Mouse (Mus musculus) forebrain, embryonic 13.5 days (tissue): ENCODE measurements around the gene Atf7ip2. TPM values are rescaled to one million over a fixed set of nuclear protein-coding genes. Genes with fewer than 3 reads are reported as not detected.
A peak's percentile ranks its signal among the peaks of the same experiment; 100 is the strongest.
"Not testable (repeated sequence)": the region's sequence is repeated elsewhere in the genome, so short reads cannot be mapped to it uniquely, and the experiment has no call there.

ENCODE experiments used
- ATAC-seq: fragments of 200-750 bp; cut with Nextera tagmentation; 2 replicates; pipeline ENCODE4 v1.8.0; 2017
- H3K27ac ChIP-seq: fragments of 300-500 bp; sonication (generic); 2 replicates; pipeline ENCODE4 v1.5.1; 2015; ENCODE audit warnings: inconsistent platforms, mild to moderate bottlenecking, moderate library complexity
- H3K27me3 ChIP-seq: fragments of 300-500 bp; sonication (generic); 2 replicates; pipeline ENCODE4 v1.6.1; 2015; ENCODE audit warnings: mild to moderate bottlenecking, inconsistent platforms
- H3K36me3 ChIP-seq: fragments of 300-500 bp; sonication (generic); 2 replicates; pipeline ENCODE4 v1.6.1; 2015; ENCODE audit warnings: mild to moderate bottlenecking, inconsistent platforms; ENCODE audit not compliant: poor library complexity, severe bottlenecking
- H3K4me1 ChIP-seq: fragments of 300-500 bp; sonication (generic); 2 replicates; pipeline ENCODE4 v1.6.1; 2015; ENCODE audit warnings: inconsistent platforms
- H3K4me2 ChIP-seq: fragments of 300-500 bp; sonication (generic); 2 replicates; pipeline ENCODE4 v1.6.1; 2015; ENCODE audit warnings: inconsistent platforms, mild to moderate bottlenecking, moderate library complexity
- H3K4me3 ChIP-seq: fragments of 300-500 bp; sonication (generic); 2 replicates; pipeline ENCODE4 v1.5.1; 2015; ENCODE audit warnings: mild to moderate bottlenecking, inconsistent platforms
- H3K9ac ChIP-seq: fragments of 300-500 bp; sonication (generic); 2 replicates; pipeline ENCODE4 v1.6.1; 2015; ENCODE audit warnings: mild to moderate bottlenecking, inconsistent platforms
- H3K9me3 ChIP-seq: fragments of 300-500 bp; sonication (generic); replicated peaks from 2 replicates; pipeline ENCODE4 v1.6.1; 2016; ENCODE audit warnings: inconsistent platforms
- WGBS: fragments of 180-500 bp; shearing (Covaris S2); methylation state at CpG from one replicate; pipeline ENCODE4 v1.1.7; 2015; 5-methylcytosine and 5-hydroxymethylcytosine counted together
- polyA plus RNA-seq: library from polyadenylated mRNA; unstranded; fragments of >200 nt; fragmentation: Nextera tagmentation; extraction: Ambion mirVana; gene quantifications from 2 replicates; pipeline ENCODE4 v1.2.1, GENCODE M21; 2015

The Atf7ip2 gene
- polyA plus RNA-seq: 0.27 and 0.30 TPM in 2 replicates

DNA sequence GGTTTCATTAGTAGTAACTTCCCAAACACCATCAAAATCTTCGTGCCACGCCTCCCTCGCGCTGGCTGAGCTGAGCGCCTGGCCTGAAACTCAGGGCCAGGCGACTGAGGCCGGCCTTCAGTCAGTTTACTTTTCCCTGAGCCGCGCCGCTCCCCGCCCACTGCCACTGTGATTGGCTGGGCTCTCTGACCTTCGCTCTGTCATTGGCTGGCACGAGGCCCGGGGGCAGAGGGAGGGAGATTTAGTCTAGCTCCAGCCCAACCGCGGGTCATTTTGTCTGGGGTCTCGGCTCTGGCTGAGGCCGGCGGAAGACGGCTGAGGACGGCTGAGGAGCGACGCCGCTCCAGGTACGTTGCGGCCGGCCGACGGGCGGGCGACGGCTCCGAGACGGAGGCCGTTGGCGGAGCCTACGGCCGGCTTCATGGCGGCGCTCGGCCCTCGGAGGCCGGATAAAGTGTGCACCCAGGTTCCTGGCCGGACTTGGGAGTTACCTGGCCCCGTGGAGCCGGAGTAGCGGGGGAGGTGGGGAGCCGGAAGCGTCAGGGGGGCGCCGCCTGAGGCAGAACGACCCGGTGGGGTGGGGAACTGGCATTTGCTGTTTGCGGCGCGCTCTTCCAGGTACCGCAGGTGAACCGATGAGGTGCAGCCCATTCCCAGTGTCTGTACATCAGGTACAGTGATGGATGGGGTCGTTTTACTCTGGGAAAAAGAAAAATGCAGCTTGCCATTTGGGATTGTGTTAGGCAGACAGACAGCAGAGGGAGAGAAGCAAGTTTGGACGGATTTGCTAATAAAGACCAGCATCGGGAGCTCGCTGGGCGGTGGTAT, at the start of gene Atf7ip2:
Gene Atf7ip2, plus strand, starts transcription at position 34 of the 828 bp plus-strand sequence.
- under 1% methylated on average over 63 of the region's 63 CpGs for WGBS
- Histone ChIP-seq H3K9me3 (0 out of 2 replicates have a peak, but pooled peaks cover 2% of the 10 kb centered on the region), H3K4me2 (peak within 1 kb of the TSS; percentile 97), H3K4me3 (peak within 1 kb of the TSS; percentile 60), H3K27me3 (peaks cover 5% of the 10 kb centered on the region; the same call in 1 of the 2 replicates), H3K27ac (no peak within 1 kb of the TSS), H3K4me1 (peaks cover 7% of the 10 kb centered on the region), H3K9ac (peak within 1 kb of the TSS; percentile 61), H3K36me3 (no peaks in the 10 kb centered on the region)
- ATAC-seq: peak; percentile 99

DNA sequence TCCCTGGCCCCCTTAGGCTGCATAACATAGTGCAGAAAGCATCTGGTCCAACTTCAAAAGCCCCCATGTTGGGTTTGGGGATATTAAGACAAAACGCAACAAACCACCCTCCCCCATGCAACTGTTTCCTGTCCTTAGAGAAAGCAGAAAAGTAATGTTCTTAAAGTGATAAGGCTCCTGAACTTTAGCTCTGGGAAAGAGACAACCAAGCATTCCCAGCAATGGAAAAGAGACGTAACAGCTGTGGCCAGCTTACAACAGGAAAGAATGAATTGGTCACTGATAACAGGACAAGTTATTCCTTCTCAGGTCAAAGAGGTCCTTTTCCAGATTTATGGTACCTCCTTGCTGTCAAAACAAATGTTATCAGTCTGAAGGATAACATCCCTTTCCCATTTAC, 49.3 kb upstream of the Atf7ip2 start:
- H3K4me2 ChIP-seq: no peak overlapping the region
- H3K27me3 ChIP-seq: no peaks in the 10 kb centered on the region
- H3K4me1 ChIP-seq: no peaks in the 10 kb centered on the region
- no peaks in the 10 kb centered on the region for H3K9me3 ChIP-seq
- H3K36me3 ChIP-seq: no peaks in the 10 kb centered on the region
- H3K9ac ChIP-seq: no peak overlapping the region
- H3K4me3 ChIP-seq: no peak overlapping the region
- H3K27ac ChIP-seq: no peak overlapping the region
- 89% methylated on average over 2 of the region's 2 CpGs for WGBS
- no peak for ATAC-seq

DNA sequence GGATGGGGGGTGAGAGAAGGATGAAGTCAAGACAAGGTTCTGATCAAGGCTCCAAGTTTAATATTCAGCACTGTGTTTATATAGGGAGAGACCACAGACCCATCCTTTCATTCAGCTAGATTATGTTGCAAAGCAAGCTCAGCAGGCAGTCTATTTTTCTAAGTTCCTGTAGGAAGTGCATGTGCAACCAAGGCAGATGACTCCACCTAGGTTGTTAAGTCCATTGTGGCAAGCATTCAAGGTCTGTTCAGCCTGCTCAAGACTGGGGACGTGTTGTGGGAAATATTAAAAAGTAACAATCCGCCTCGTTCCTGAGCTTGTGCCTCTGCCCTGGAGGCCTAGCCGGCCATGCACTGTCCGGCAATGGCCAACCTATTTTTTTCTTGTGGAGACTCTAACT, 45.1 kb upstream of the Atf7ip2 start:
- Histone ChIP-seq H3K27me3 (no peaks in the 10 kb centered on the region), H3K4me3 (no peak overlapping the region), H3K27ac (no peak overlapping the region), H3K4me2 (no peak overlapping the region), H3K9ac (no peak overlapping the region), H3K4me1 (no peaks in the 10 kb centered on the region), H3K36me3 (no peaks in the 10 kb centered on the region), H3K9me3 (no peaks in the 10 kb centered on the region)
- ATAC-seq: no peak
- WGBS: 94% methylated on average over 5 of the region's 5 CpGs

DNA sequence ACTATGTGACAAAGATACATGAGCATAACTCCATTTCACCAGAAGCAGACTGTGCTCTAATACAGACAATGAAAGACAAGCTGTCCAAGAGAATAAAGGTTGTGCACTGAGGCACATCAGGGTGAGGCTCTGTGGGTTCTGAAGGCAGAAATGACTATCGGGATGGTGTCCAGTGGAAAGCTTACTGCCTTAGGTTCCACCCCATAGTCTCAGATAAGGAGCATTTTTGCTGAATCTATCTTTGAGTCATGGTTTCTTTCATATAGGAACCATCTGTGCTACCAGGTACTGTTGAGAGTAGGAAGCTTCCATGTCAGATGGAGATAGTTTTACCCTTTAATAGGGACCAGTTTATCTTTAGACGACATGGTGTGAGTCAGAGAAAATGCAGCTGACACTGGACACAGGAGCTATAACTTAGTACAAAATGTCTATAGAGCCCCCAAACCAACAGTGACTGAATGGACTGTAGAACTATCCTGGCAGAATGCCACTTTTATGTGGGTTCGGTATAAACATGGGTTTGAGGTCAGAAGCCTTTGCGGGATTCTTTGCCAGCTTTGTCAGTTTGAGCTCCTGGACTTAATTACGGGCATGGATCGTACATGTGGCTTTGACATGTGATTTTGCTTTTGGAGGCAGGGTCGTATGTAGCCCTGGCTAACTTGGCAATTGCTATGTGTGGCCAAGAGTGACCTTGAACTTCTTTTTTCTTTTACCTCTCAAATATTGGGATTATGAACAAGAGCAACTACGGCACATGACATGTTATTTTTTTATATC, 23.2 kb upstream of the Atf7ip2 start:
- H3K4me3 ChIP-seq: no peak overlapping the region
- no peak overlapping the region for H3K27ac ChIP-seq
- WGBS: 96% methylated on average over 8 of the region's 8 CpGs
- H3K4me2 ChIP-seq: no peak overlapping the region
- H3K4me1 ChIP-seq: no peaks in the 10 kb centered on the region
- H3K27me3 ChIP-seq: no peaks in the 10 kb centered on the region
- H3K9me3 ChIP-seq: no peaks in the 10 kb centered on the region
- no peaks in the 10 kb centered on the region for H3K36me3 ChIP-seq
- H3K9ac ChIP-seq: no peak overlapping the region
- ATAC-seq: no peak

DNA sequence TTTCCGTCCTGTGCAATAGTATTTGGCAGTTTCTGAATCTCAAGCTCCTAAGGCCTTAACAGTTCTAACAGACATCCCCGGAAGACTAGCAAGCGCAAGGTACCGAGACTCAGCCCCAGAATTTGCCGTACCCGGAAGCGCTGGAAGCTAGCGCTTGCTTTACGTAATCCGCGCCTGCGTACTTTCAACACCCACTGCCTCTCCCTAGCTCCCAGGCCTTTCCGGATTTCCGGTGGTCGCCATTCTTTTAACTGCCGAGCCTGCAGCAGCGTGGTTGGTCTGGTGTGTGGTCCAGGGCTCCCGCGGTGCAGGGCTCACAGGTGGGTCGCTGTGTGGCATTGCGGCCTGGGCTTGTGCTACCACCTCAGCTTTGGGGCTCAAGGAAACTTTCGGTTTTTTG, 22.5 kb upstream of the Atf7ip2 start, which contains the start of gene Rpl39l:
Gene Rpl39l, plus strand, starts transcription at position 222 of the 400 bp plus-strand sequence.
- WGBS: 89% methylated on average over 22 of the region's 22 CpGs
- H3K27me3 ChIP-seq: no peaks in the 10 kb centered on the region
- no peak within 1 kb of the TSS for H3K27ac ChIP-seq
- H3K4me3 ChIP-seq: no peak within 1 kb of the TSS
- H3K4me2 ChIP-seq: no peak within 1 kb of the TSS
- no peaks in the 10 kb centered on the region for H3K9me3 ChIP-seq
- H3K36me3 ChIP-seq: no peaks in the 10 kb centered on the region
- no peak for ATAC-seq
- H3K4me1 ChIP-seq: no peaks in the 10 kb centered on the region
- H3K9ac ChIP-seq: no peak within 1 kb of the TSS

DNA sequence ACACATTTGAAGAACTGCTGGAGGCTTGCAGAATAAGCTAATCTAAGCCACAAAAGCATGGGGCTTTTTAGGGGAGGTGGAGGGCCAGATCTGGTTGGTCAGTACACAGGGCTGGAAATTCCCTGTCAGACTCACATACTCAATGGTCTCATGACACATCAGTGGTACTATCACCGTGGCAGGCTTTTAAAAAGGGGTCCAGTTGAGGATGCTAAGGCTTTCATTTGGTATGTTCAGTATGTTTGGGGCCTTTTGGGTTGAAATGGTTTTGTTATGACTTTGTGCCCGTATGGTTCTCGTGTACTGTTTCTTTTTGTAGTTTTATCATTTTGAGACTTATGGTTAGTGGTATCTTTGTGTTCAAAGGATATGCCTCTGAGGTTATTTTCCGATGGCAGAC, 21.2 kb upstream of the Atf7ip2 start:
- Histone ChIP-seq H3K4me2 (no peak overlapping the region), H3K4me1 (no peaks in the 10 kb centered on the region), H3K9me3 (no peaks in the 10 kb centered on the region), H3K4me3 (no peak overlapping the region), H3K9ac (no peak overlapping the region), H3K36me3 (no peaks in the 10 kb centered on the region), H3K27me3 (no peaks in the 10 kb centered on the region), H3K27ac (no peak overlapping the region)
- 91% methylated on average over 4 of the region's 4 CpGs for WGBS
- ATAC-seq: no peak

DNA sequence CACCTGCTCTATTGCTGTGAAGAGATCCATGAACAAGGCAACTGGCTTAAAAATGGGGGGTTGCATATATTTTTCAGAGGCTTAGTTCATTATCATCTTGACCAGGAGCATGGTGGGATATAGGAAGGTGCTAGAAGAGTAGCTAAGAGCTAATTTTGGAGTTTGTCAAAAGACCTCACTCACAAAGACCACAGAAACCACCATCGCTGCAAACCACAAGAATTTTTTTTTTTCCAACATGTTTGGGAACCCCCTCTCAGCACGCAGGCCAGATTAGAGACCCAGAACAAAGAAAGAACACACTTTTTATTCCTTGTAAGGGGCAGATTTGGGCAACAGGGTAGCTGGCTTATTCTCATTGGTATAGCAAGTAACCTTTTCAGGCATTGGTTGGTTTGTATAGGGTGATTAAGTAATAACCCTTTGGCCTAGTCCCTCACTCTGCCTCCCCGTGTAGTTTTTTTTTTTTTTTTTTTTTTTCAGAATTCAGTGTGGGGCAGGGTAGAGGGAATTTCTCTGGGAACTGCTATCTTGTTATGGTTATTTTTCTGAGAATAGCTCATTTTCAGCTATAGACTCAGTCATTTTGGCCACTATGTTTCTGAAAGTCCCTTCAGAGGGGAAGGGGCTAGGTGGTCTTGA, 20.2 kb upstream of the Atf7ip2 start:
- H3K4me3 ChIP-seq: no peak overlapping the region
- no peaks in the 10 kb centered on the region for H3K27me3 ChIP-seq
- no peak overlapping the region for H3K27ac ChIP-seq
- no peak for ATAC-seq
- H3K36me3 ChIP-seq: no peaks in the 10 kb centered on the region
- no peak overlapping the region for H3K9ac ChIP-seq
- no peaks in the 10 kb centered on the region for H3K4me1 ChIP-seq
- 87% methylated on average over 3 of the region's 3 CpGs for WGBS
- H3K9me3 ChIP-seq: peaks cover 4% of the 10 kb centered on the region
- H3K4me2 ChIP-seq: no peak overlapping the region

DNA sequence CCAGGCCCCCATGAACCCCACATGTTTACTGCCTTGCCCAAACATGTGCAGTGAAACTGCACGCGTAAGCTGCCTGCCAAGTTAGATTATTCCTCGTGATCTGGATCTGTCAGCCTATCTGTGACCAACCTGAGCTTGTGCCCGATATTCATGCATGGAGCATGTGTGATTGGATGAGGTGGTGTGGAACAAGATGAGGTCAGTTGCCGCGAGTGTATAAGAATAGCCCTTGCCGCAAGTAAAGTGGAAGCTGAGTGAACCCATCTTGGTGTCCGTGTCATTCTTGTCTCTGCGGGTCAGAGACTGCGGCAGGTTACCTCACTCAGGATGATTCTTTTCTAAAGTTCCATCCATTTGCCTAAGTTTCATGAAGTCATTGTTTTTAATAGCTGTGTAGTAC, 5.1 kb upstream of the Atf7ip2 start:
- H3K36me3 ChIP-seq, H3K9ac ChIP-seq, ATAC-seq, H3K4me1 ChIP-seq, H3K4me3 ChIP-seq, H3K4me2 ChIP-seq, H3K27ac ChIP-seq, H3K27me3 ChIP-seq: not testable (repeated sequence)
- peaks cover 38% of the 10 kb centered on the region for H3K9me3 ChIP-seq
- 97% methylated on average over 10 of the region's 10 CpGs for WGBS

DNA sequence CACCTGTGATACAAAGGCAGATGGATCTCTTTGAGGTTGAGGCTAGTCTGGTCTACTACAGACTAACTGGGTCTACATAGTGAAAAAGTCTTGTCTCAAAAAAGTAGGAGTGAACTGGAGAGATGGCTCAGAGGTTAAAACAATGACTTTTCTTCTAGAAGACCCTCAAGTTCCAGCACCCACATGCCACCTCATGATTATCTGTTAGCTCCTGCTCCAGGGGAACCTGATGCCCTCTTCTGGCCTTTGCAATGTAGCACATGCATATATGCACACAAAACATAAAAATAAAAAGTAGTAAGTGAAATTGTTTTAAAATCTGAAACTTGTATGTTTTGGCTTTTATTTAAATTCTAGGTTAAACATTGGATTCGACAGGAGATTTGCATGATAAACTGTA, 16.3 kb downstream of the Atf7ip2 start:
- H3K9me3 ChIP-seq: no peaks in the 10 kb centered on the region
- 92% methylated on average over 1 of the region's 1 CpGs for WGBS
- no peak for ATAC-seq
- H3K4me3 ChIP-seq: no peak overlapping the region
- no peak overlapping the region for H3K9ac ChIP-seq
- no peak overlapping the region for H3K27ac ChIP-seq
- no peaks in the 10 kb centered on the region for H3K4me1 ChIP-seq
- no peaks in the 10 kb centered on the region for H3K36me3 ChIP-seq
- no peaks in the 10 kb centered on the region for H3K27me3 ChIP-seq
- H3K4me2 ChIP-seq: no peak overlapping the region

DNA sequence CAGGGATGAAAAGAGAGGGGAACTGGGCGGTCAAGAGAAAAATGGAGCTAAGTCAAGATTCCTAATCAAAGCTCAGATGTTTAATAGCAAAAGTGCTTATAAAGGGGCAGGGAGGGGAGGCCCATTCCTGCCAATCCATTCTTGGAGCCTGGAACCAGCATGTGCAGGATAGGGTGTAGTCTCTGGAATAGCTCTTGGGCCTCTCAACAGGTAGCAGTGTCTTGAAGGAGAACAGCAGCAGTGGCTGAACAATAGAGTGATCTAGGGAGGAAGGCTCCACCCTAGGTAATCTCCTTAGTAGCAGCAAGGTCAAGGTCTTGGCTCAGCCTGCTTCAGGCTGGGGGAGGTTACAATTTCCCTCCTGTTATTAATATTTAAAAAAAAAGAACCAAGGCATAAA, 23.9 kb downstream of the Atf7ip2 start:
- not testable (repeated sequence) for H3K9me3 ChIP-seq, H3K4me1 ChIP-seq, H3K4me2 ChIP-seq, H3K27ac ChIP-seq, H3K4me3 ChIP-seq, H3K9ac ChIP-seq, H3K36me3 ChIP-seq, H3K27me3 ChIP-seq, ATAC-seq
- 91% methylated on average over 1 of the region's 1 CpGs for WGBS

DNA sequence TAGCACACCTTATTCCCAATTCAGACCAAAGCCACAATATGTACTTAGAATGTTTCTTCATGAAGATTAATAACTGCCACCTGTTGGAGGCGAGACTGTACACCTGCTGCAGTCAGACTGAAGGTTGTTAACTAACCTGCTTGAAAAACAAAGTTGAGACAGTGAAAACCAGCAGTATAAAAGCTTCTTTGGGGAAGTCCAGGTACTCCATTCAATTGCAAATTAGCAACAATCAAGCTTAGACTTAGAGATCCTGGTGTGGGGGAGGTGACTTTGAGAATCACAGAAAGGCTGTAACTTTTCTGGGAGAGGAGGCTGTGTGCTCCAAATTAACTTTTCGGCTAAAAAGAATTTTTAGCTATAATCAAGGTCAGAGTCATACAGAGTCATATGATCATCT, 24.5 kb downstream of the Atf7ip2 start:
- not testable (repeated sequence) for H3K4me2 ChIP-seq, H3K4me3 ChIP-seq, H3K9ac ChIP-seq, H3K36me3 ChIP-seq, H3K4me1 ChIP-seq, H3K9me3 ChIP-seq, H3K27me3 ChIP-seq, H3K27ac ChIP-seq, ATAC-seq
- 89% methylated on average over 2 of the region's 2 CpGs for WGBS

DNA sequence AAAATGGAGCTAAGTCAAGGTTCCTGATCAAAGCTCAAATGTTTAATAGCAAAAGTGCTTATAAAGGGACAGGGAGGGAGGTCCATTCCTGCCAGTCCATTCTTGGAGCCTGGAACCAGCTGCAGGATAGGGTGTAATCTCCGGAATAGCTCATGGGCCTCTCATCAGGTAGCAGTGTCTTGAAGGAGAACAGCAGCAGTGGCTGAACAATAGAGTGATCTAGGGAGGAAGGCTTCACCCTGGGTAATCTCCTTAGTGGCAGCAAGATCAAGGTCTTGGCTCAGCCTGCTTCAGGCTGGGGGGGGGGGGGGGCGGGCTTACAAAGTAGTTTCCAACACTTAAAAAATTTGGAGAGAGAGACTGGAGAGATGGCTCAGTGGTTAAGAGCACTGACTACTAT, 34.8 kb downstream of the Atf7ip2 start:
- ATAC-seq: no peak
- peaks cover 5% of the 10 kb centered on the region; the same call in 1 of the 2 replicates for H3K9me3 ChIP-seq
- no peaks in the 10 kb centered on the region for H3K27me3 ChIP-seq
- no peaks in the 10 kb centered on the region for H3K36me3 ChIP-seq
- H3K4me1 ChIP-seq: no peaks in the 10 kb centered on the region
- no peak overlapping the region for H3K27ac ChIP-seq
- no peak overlapping the region for H3K4me3 ChIP-seq
- 13% methylated on average over 2 of the region's 2 CpGs for WGBS
- H3K4me2 ChIP-seq: no peak overlapping the region
- no peak overlapping the region for H3K9ac ChIP-seq
